Mouse (Mus musculus): ENCODE measurements around the gene Cacna1e.

Gene Cacna1e

DNA sequence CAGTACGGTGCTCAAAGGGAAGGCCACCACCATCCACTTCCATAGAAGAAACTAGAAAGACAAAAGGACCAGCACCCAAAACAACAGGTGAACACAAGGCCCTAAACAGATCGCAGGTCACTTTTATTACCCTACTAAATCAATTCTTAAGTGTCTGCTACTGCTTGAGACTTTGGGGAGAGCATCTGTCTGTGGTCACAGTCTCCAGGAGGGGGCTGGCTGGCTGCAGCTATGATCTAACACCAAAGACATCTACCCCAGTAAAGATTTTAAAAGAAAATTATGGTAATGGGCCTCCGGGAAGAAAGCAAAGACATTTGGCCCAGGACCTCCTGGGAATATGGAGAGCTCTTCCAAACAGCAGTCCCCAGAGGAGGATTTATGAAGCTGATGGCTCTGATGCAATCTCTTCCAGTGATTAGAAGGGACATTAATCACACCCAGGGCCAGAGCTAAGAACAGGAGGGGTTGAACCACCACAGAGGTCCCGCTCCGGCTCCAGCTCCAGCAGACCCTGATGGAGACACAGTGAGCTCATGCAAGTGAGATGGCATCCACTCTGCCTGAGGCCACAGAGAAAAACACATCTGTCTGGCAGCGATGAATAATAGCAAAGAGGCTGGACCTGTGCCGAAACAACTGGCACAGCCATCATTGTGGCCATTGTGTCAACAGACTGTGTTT is 178.3 kb downstream of the Cacna1e start:
- peak; percentile 14 for DNase-seq

- DNase-seq: no peak
Observed at GRCm38 (mm10) chr1:154704558-154705185, 179.6 kb downstream of the Cacna1e start.

- DNase-seq: no peak
Observed at GRCm38 (mm10) chr1:154702623-154703022, 181.7 kb downstream of the Cacna1e start.

DNA sequence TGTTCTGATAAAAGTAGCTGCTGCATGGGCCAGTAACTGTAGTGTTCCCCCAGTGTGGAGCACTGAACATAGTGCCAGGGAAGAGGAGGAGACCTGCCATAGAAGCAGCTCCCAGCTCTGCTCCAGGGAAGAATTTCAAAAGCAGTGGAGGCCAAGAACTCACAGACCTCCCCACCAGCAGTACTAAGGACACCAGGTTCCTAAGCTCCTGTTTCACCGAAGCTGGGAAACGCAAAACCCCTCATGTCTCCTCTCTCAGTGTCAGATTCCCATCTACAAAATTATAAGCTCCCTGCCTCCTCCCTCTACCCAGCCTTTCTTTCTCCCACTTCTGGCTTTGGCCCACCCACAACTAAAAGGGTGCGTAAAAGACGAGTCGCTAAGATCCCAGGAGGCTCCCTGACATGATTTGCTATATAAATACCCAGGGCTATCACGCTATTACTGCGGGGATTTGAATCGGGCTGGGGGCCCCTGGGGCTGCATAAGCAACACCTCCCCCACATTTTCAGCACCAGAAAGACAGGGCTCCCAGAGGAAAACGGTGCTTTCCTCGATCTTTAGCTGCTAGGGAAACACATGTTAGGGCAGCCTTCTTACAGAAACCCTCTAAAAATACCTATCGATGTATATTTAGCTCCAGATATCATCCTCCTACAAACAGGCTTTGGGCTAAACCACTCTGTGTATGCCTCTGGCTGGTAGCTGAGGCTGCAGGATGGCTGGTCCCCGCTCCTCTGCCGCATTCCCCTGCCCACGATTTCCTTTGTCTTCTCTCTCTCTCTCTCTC is 195.2 kb downstream of the Cacna1e start:
- no peak for DNase-seq

GRCm38 (mm10) chr1:154686861-154687260 is 197.4 kb downstream of the Cacna1e start:
- no peak for DNase-seq

DNA sequence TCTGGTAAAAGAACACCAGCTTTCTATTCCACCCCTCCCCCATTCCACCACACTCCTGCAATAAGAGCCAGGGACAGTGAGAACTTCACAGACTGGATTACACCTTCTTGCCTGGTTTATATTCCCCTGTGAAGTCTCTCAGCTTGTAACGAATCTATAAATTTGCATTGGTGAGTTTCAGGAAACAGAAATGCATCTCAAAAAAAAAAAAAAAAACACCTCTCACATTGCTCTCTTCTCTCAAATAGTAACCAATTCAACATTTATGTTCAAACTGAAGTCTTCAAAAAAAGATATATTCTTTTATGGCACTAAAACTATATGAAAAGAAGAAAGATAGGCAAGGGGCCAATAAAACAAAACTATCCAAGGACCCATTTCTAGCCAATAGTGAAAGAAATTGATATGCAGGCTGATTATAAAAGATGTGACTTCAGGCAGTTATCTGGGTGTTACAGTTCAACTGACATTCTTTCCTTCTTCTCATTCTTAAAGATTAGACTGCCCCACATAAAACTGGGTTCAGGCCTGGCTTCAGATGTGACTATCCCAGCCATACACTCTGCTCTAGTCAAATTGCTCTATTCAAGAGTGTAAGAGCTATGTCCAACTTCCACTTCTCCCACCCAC is 200.7 kb downstream of the Cacna1e start:
- DNase-seq: no peak

GRCm38 (mm10) chr1:154678989-154679388 is 205.3 kb downstream of the Cacna1e start:
- DNase-seq: no peak

DNA sequence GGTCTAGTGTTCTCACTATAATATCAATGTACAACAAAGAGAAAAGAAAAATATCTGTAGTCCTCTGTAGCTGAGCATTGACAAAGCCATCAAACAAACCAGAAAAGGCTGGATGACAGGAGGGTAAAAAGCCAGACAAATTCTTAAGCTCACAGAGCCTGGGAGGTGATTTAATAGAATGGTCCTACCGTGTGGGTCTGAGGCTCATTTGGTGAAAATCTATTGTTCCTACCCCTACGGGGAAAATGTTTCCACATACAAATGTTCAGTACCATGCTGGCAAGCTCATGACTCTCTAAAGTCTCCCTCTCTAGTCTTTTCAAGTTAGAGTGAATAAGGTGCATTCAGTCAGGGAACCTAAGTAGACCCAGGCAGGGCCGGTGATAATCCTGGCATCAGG is 206.2 kb downstream of the Cacna1e start:
- no peak for DNase-seq

DNA sequence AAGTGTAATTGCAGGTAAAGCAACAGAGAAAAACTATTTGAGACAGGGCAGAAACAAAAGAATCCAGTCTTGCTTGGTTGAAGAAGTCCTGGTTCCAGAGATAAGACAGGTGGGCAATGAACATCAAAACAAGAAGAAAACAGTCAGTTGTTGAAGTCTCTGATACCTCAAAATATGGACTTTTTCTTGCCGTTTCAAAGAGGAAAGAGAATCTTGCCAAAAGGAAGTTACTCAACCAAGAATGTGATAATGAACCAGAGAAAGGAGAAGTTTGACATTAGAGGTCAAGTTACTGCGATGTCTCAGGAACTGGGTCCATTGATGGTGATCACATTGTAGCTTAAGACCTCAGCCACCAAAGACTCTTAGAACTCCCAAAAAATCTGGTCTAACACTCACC is 206.6 kb downstream of the Cacna1e start:
- no peak for DNase-seq

DNA sequence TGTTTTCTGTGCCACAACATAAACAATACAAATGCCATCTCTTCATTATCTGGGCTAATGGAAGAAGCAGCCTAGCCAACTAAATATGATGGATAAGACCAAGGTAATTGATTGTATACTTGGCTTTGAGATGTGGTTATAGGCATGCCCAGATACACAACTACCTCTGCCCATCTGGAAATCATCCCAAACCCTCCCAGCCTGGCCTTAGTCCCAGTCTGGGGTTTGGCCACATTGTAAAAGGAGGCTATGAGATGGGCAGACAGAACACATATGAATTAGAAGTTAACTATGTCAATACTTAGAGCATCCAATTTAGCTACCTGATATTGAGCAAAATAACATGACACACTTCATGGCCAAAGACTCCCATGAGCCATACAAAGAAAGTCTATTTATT is 220.6 kb downstream of the Cacna1e start:
- DNase-seq: no peak

- DNase-seq: no peak
Observed at GRCm38 (mm10) chr1:154661977-154662376, 222.3 kb downstream of the Cacna1e start.

GRCm38 (mm10) chr1:154661221-154661864 is 223.0 kb downstream of the Cacna1e start:
- no peak for DNase-seq

GRCm38 (mm10) chr1:154657366-154657765 is 226.9 kb downstream of the Cacna1e start:
- DNase-seq: no peak

DNA sequence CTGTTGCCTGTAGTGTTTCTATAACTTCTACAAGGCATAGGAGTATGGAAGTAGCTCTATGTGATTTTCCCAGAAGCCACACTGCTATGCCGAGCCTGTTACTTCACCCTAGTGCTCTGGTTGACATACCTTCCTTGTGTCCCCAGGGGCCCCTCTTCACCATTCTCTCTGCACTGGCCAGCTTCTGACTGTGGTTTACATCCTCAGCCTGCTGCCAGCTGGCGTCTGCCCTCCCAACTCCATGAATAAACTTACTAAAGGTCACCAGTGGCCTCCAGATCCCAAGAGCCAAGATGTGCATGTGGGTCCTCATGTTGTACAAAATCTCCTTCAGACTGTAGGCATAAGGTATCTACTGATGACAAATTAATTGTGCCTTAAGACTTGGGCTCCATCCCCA is 230.3 kb downstream of the Cacna1e start:
- DNase-seq: no peak

GRCm38 (mm10) chr1:154646156-154646950 is 237.9 kb downstream of the Cacna1e start:
- no peak for DNase-seq

DNA sequence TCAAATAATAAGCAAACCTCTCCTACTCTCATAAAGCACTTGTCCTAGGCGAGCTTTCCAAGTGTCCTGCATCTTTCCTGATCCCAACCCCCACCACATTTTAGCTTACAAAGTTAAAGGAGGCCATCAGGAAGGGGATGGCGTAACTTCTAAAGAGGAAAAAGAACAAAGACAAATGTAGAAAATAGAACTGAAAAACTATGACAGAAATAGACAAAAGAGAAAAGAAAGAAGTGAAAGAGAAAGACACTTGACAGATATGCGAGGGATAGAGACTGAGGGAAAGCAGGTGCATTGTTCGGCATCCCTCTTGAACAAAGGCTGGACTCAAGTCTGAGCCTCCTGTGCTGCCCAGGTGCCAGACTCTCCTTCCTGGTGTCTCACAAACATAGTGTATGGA is 246.5 kb downstream of the Cacna1e start:
- no peak for DNase-seq

DNA sequence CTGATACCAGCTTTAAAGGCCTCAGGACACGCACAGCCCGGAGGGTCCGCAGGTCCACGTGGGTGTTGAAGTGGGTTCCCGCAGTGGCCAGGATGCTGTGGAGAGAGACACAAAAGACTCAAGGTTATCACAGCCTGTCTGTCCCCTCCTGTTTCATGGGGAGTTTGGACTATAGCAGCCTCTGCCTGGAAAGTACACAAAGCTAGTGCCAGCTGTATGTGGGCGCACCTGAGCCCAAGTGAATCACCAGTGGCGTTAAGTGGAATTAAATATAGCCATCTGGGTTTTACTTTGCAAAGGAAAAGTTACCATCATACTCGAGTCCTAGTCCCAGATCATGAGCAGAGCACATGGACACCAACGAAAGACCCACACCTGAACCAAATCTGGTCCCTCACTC is 248.5 kb downstream of the Cacna1e start:
- DNase-seq: no peak

DNA sequence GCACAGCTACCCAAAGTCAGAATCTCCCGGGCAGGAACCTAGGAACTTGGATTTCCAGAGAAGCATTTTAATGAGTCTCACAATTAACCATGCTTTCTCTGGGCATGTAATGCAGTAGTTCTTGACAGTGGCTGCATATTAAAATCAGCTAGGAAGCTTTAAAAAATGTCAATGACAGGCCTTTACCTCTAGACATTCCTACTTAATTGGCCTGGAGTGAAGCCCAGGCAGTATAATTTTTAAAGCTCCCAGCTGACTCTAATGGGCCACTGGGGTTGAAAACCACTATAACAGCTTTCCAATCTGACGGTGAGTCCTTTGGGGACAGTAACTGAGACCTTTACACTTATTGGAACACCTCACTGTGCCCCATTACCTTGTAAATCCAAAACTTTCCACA is 251.4 kb downstream of the Cacna1e start:
- peak; percentile 4 for DNase-seq

GRCm38 (mm10) chr1:154622666-154623653 is 261.3 kb downstream of the Cacna1e start:
- DNase-seq: no peak

GRCm38 (mm10) chr1:154617743-154618455 is 266.4 kb downstream of the Cacna1e start:
- DNase-seq: no peak
